ENCODE assay signal across 19 mouse cellular contexts in the genomic region with DNA sequence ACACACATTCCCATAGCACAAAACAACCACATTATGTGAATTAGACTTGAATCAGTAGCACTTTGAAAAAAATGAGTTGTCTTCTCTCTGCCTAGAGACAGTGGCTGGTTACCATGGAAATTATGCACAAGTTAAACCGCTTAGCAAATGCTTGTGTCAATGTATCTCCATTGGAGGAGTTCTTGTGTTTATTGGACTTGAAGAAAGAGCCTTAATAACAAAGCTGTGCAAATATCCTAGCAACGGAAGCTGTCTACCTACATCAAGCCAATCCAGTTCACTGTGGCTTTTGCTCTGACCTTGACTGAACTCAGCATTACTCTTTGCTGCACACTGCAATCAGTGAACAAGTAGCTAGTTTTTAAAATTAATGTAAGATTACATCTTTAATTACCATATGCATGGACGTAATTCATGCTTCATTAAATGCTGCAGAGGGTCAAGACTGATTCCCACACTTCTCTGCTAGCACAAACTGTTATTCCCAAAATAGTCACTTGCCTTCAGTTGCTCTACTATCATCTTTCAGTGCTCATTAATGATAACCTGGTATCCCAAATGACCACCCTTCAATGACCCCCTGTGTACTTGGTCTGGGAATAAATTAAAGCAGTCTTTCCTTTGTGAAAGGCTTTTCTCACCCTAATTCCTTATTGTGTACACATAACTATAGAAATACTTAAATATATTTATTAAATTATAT. TPM values are rescaled to one million over a fixed set of nuclear protein-coding genes. Genes with fewer than 3 reads are reported as not detected.
DNase-seq lines count a peak whose midpoint lies in the region; ATAC-seq and TF ChIP-seq lines count a peak whose summit lies in the region.
"Had no signal": no experiment of that assay in that cellular context is flagged by ENCODE, and none has a peak within 500 bp of the region (broad histone marks: within the 10 kb centered on the region; RNA-seq: fewer than 3 reads in every experiment).

No protein-coding gene starts in this region.

- H3K9me3 ChIP-seq in hindbrain, embryonic 13.5 days, result no peaks in the 10 kb centered on the region
- H3K9me3 ChIP-seq in midbrain, postnatal 0 days (ENCODE audit: low read length), result no peaks in the 10 kb centered on the region
- H3K9me3 ChIP-seq: G1E; heart, embryonic 10.5 days; lung, embryonic 15.5 days; neural tube, embryonic 12.5 days had no signal

- H3K27me3 ChIP-seq in hindbrain, embryonic 13.5 days, result no peaks in the 10 kb centered on the region
- no peaks in the 10 kb centered on the region for H3K27me3 ChIP-seq in midbrain, postnatal 0 days (ENCODE audit: insufficient read depth, low read length)
- H3K27me3 ChIP-seq: lung, embryonic 15.5 days; megakaryocyte, embryonic 14.5 days; neural tube, embryonic 12.5 days had no signal

- H3K9ac ChIP-seq in hindbrain, embryonic 13.5 days, result no peak overlapping the region
- no peak overlapping the region for H3K9ac ChIP-seq in midbrain, postnatal 0 days (replicated peaks; ENCODE audit: low read length, poor library complexity, severe bottlenecking)
- H3K9ac ChIP-seq: lung, embryonic 15.5 days; neural tube, embryonic 12.5 days had no signal

- WGBS in hindbrain, embryonic 13.5 days, result 28% methylated on average over 3 of the region's 3 CpGs
- WGBS in midbrain, postnatal 0 days, result 28% methylated on average over 3 of the region's 3 CpGs

- ATAC-seq in hindbrain, embryonic 13.5 days (ENCODE audit: low FRiP score), result peak; percentile 46
- ATAC-seq in midbrain, postnatal 0 days (ENCODE audit: low FRiP score), result peak; percentile 69
- ATAC-seq: activated CD4-positive, CD25-positive, alpha-beta regulatory T cell, adult 4 months had no signal

- H3K27ac ChIP-seq in hindbrain, embryonic 13.5 days, result no peak overlapping the region
- no peak overlapping the region for H3K27ac ChIP-seq in midbrain, postnatal 0 days (ENCODE audit: low read depth, low read length)
- H3K27ac ChIP-seq: heart, embryonic 10.5 days; lung, embryonic 15.5 days; neural tube, embryonic 12.5 days had no signal

- DNase-seq in kidney, adult 11 months, result peak; percentile 2
- no peak for DNase-seq in kidney, postnatal 10 days
- DNase-seq in brain, embryonic 18.5 days (ENCODE audit: low read depth, low spot score), result peak; percentile 32
- DNase-seq in midbrain, postnatal 0 days (ENCODE audit: low spot score), result peak; percentile 62
- no peak for DNase-seq in ovary, postnatal 14 days (ENCODE audit: low spot score)
- DNase-seq in lung, postnatal 4 days, result no peak
- DNase-seq in cerebellum, postnatal 4 days (ENCODE audit: low spot score in 2 of 2), result no peak
- DNase-seq: B cell, adult 2 months; cerebellum, adult 2 months; heart, postnatal 36 days; right cerebral cortex, postnatal 25 days had no signal

- H3K4me1 ChIP-seq in hindbrain, embryonic 13.5 days (replicated peaks), result peaks cover 6% of the 10 kb centered on the region
- no peaks in the 10 kb centered on the region for H3K4me1 ChIP-seq in midbrain, postnatal 0 days (ENCODE audit: insufficient read depth, low read length)
- H3K4me1 ChIP-seq: heart, embryonic 10.5 days; lung, embryonic 15.5 days; megakaryocyte, embryonic 14.5 days; neural tube, embryonic 12.5 days had no signal

- H3K36me3 ChIP-seq in hindbrain, embryonic 13.5 days, result no peaks in the 10 kb centered on the region
- H3K36me3 ChIP-seq in midbrain, postnatal 0 days (ENCODE audit: insufficient read depth, low read length), result no peaks in the 10 kb centered on the region
- H3K36me3 ChIP-seq: G1E; heart, embryonic 10.5 days; lung, embryonic 15.5 days; neural tube, embryonic 12.5 days had no signal

- TF ChIP-seq CTCF in midbrain, postnatal 0 days (IDR thresholded peaks at IDR 0.05), result no peak

- no peak overlapping the region for H3K4me3 ChIP-seq in hindbrain, embryonic 13.5 days
- H3K4me3 ChIP-seq in midbrain, postnatal 0 days (ENCODE audit: low read depth, low read length), result no peak overlapping the region
- H3K4me3 ChIP-seq: heart, embryonic 10.5 days; lung, embryonic 15.5 days; megakaryocyte, embryonic 14.5 days; neural tube, embryonic 12.5 days had no signal

- no peak overlapping the region for H3K4me2 ChIP-seq in hindbrain, embryonic 13.5 days
- H3K4me2 ChIP-seq in midbrain, postnatal 0 days (ENCODE audit: low read depth, low read length, poor library complexity, severe bottlenecking), result no peak overlapping the region
- H3K4me2 ChIP-seq: lung, embryonic 15.5 days; neural tube, embryonic 12.5 days had no signal

RNA-seq across cellular contexts. Expression of a gene that starts 27.3 kb away (rescaled TPM):
- 3.9 and 4.3 TPM in 2 replicates for polyA plus RNA-seq in hindbrain, embryonic 13.5 days (2015; fragmentation: Nextera tagmentation; extraction: Ambion mirVana)
- 24.2 and 26.4 TPM in 2 replicates for total RNA-seq in midbrain, postnatal 0 days (2014; rRNA removed)
- 7.3 and 9.6 TPM in 2 replicates for polyA plus RNA-seq in midbrain, postnatal 0 days (2015; fragmentation: Nextera tagmentation; extraction: Ambion mirVana)
- polyA plus RNA-seq: heart, embryonic 10.5 days; liver, adult 2 months had no signal

Comparison
In these comparisons a context has a peak if more than half of its experiments do, and no peak if none do; other contexts are left out.
1. DNase-seq: peak in kidney, adult 11 months (single experiment), brain, embryonic 18.5 days (single experiment) and midbrain, postnatal 0 days (single experiment); none in kidney, postnatal 10 days (single experiment), ovary, postnatal 14 days (single experiment), lung, postnatal 4 days (0 of 2) and cerebellum, postnatal 4 days (0 of 2).